In genomic region chr19:53656443-53656842, GRCm38 (mm10) we compare ENCODE assay signal across 1 mouse cellular context. TPM values are rescaled to one million over a fixed set of nuclear protein-coding genes. Genes with fewer than 3 reads are reported as not detected.
"Had no signal": no experiment of that assay in that cellular context is flagged by ENCODE, and none has a peak within 500 bp of the region (broad histone marks: within the 10 kb centered on the region; RNA-seq: fewer than 3 reads in every experiment).

No protein-coding gene starts in this region.

RNA-seq across cellular contexts. Expression of gene Rbm20, which starts 20.7 kb away (rescaled TPM):
- polyA plus RNA-seq: erythroblast, embryonic 14.5 days had no signal
